Mouse (Mus musculus) bone marrow, adult 2 months (tissue): Measurements from ENCODE around the gene Sema4a.

Experiments used
- CTCF ChIP-seq: fragments of 200-500 bp; IDR thresholded peaks from 2 replicates; pipeline ENCODE4 v1.5.1; 2011; ENCODE audit warnings: low read length, control low read depth; ENCODE audit not compliant: control insufficient read depth, insufficient read depth
- POLR2A ChIP-seq: fragments of 200-500 bp; IDR thresholded peaks from 2 replicates; pipeline ENCODE4 v1.6.1; 2011; ENCODE audit warnings: low read depth, mild to moderate bottlenecking, control low read depth, low read length, borderline replicate concordance; ENCODE audit not compliant: control insufficient read depth

DNA sequence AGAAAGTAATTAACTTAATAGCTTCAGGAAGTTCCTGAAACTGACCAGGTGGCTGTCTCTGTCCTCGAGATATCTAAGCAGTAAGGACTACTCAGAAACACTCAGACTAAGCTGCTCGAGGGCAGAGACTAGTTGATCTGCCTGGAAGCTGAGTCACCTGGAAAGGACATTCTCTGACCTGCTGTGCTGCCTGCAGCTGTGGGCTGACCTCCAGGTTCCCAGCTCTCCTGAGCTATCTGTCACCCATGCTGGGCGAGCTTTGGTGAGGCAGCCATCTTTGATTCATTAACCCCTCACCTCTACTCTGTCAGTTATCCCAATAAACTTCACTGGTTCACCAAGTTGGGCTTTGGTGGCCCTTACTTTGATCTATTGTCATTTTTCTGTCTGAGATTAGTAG lies 18.2 kb upstream of the Sema4a start:
- TF ChIP-seq CTCF (no peak), POLR2A (no peak)
